ENCODE assay signal across 24 mouse cellular contexts in the genomic region with DNA sequence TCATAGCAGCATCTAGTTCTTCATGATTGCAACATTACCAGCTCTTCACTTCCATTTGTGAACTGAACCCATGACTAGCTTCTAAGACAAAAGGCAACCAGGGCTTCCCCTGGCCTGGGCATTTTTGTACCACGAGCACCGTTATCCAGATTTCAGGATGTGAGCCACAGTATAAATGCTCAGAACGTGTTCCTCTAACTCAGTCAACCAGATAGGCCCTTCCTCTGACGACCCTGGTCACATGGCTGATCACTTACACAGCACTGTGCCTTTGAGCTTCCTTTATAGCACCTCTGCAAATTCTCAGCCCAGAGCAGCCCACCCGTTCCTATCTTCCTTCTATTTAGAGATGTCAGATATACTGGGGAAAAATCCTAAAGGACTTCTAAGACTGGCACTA. TPM values are rescaled to one million over a fixed set of nuclear protein-coding genes. Genes with fewer than 3 reads are reported as not detected.
DNase-seq lines count a peak whose midpoint lies in the region; ATAC-seq and TF ChIP-seq lines count a peak whose summit lies in the region.
"Had no signal": no experiment of that assay in that cellular context is flagged by ENCODE, and none has a peak within 500 bp of the region (broad histone marks: within the 10 kb centered on the region; RNA-seq: fewer than 3 reads in every experiment).

No protein-coding gene starts in this region.

- peak; percentile 27; the same call in 1 of the 2 replicates for ATAC-seq in liver, postnatal 0 days
- no peak for ATAC-seq in liver, embryonic 12.5 days
- ATAC-seq in granulocyte monocyte progenitor cell, adult 5-6 weeks (replicated peaks; ENCODE audit: poor library complexity, severe bottlenecking), result peak; percentile 9; the same call in 1 of the 2 replicates
- ATAC-seq: forebrain, embryonic 14.5 days; hindbrain, embryonic 16.5 days had no signal

- H3K4me1 ChIP-seq in liver, postnatal 0 days (ENCODE audit: insufficient read depth), result no peaks in the 10 kb centered on the region
- H3K4me1 ChIP-seq in liver, embryonic 12.5 days, result no peaks in the 10 kb centered on the region
- H3K4me1 ChIP-seq: embryonic facial prominence, embryonic 15.5 days; heart, embryonic 10.5 days; hindbrain, embryonic 12.5 days had no signal

- no peak for TF ChIP-seq CTCF in liver, postnatal 0 days (IDR thresholded peaks at IDR 0.05; ENCODE audit: low read depth)

- no peak overlapping the region for H3K27ac ChIP-seq in liver, postnatal 0 days (ENCODE audit: low read depth)
- no peak overlapping the region for H3K27ac ChIP-seq in liver, embryonic 12.5 days
- H3K27ac ChIP-seq: embryonic facial prominence, embryonic 15.5 days; forebrain, embryonic 10.5 days; gastrocnemius, adult 2 months; heart, embryonic 10.5 days; hindbrain, embryonic 12.5 days had no signal

- DNase-seq in liver, postnatal 0 days, result no peak
- peak; percentile 36 for DNase-seq in A20 (ENCODE audit: low read depth, low spot score)
- peak; percentile 89 for DNase-seq in splenic B cell, adult 2 months (ENCODE audit: low read depth, low spot score)
- no peak for DNase-seq in kidney, postnatal 25 days
- DNase-seq in cerebellum, postnatal 36 days, result no peak
- DNase-seq: adrenal gland, adult 2 months; adrenal gland, postnatal 25 days; cerebellum, adult 18-20 months; cerebellum, adult 9-11 months; embryo, embryonic 11 days; gastrocnemius, adult 2 months; gastrocnemius, postnatal 25 days; heart, adult 18-20 months; heart, postnatal 10 days; heart, postnatal 4 days had no signal

- H3K9me3 ChIP-seq in liver, postnatal 0 days (ENCODE audit: low read length), result no peaks in the 10 kb centered on the region
- H3K9me3 ChIP-seq in liver, embryonic 12.5 days (replicated peaks), result no peaks in the 10 kb centered on the region
- H3K9me3 ChIP-seq: embryonic facial prominence, embryonic 15.5 days; forebrain, embryonic 10.5 days; heart, embryonic 10.5 days; hindbrain, embryonic 12.5 days had no signal

- H3K4me3 ChIP-seq in liver, postnatal 0 days (ENCODE audit: low read depth, low read length), result no peak overlapping the region
- no peak overlapping the region for H3K4me3 ChIP-seq in liver, embryonic 12.5 days
- H3K4me3 ChIP-seq: embryonic facial prominence, embryonic 15.5 days; erythroblast, embryonic 14.5 days; forebrain, embryonic 10.5 days; gastrocnemius, adult 2 months; heart, embryonic 10.5 days; hindbrain, embryonic 12.5 days had no signal

- TF ChIP-seq EP300 in liver, postnatal 0 days (IDR thresholded peaks at IDR 0.05; ENCODE audit: low read depth), result no peak

- no peaks in the 10 kb centered on the region for H3K36me3 ChIP-seq in liver, postnatal 0 days (replicated peaks; ENCODE audit: insufficient read depth, low read length)
- no peaks in the 10 kb centered on the region for H3K36me3 ChIP-seq in liver, embryonic 12.5 days
- H3K36me3 ChIP-seq in splenic B cell, adult 2 months (ENCODE audit: control insufficient read depth, insufficient read depth, low read length, poor library complexity, severe bottlenecking), result peaks cover 1% of the 10 kb centered on the region; the same call in 1 of the 2 replicates
- H3K36me3 ChIP-seq: embryonic facial prominence, embryonic 15.5 days; forebrain, embryonic 10.5 days; heart, embryonic 10.5 days; hindbrain, embryonic 12.5 days had no signal

- no peak overlapping the region for H3K4me2 ChIP-seq in liver, postnatal 0 days (ENCODE audit: low read depth, low read length)
- H3K4me2 ChIP-seq in liver, embryonic 12.5 days, result no peak overlapping the region
- H3K4me2 ChIP-seq: embryonic facial prominence, embryonic 15.5 days; hindbrain, embryonic 12.5 days had no signal

- WGBS in liver, postnatal 0 days (ENCODE audit: insufficient replicate concordance), result 49% methylated on average over 5 of the region's 5 CpGs
- 43% methylated on average over 5 of the region's 5 CpGs for WGBS in liver, embryonic 12.5 days (ENCODE audit: insufficient replicate concordance)

- H3K27me3 ChIP-seq in liver, postnatal 0 days (ENCODE audit: insufficient read depth, low read length), result no peaks in the 10 kb centered on the region
- H3K27me3 ChIP-seq in liver, embryonic 12.5 days (replicated peaks), result no peaks in the 10 kb centered on the region
- H3K27me3 ChIP-seq in splenic B cell, adult 2 months (ENCODE audit: control insufficient read depth, insufficient read depth, low read length, poor library complexity, severe bottlenecking), result no peaks in the 10 kb centered on the region
- H3K27me3 ChIP-seq: embryonic facial prominence, embryonic 15.5 days; hindbrain, embryonic 12.5 days had no signal

- H3K9ac ChIP-seq in liver, postnatal 0 days (replicated peaks), result no peak overlapping the region
- H3K9ac ChIP-seq in liver, embryonic 12.5 days, result no peak overlapping the region
- H3K9ac ChIP-seq: embryonic facial prominence, embryonic 15.5 days; hindbrain, embryonic 12.5 days had no signal

RNA-seq across cellular contexts. Expression of a gene that starts 42.0 kb away (rescaled TPM):
- polyA plus RNA-seq in liver, postnatal 0 days (2015; fragmentation: Nextera tagmentation; extraction: Ambion mirVana), result 0.24 and 0.27 TPM in 2 replicates
- polyA plus RNA-seq in liver, embryonic 12.5 days (2016; fragmentation: Nextera tagmentation; extraction: Ambion mirVana), result 0.25 and 0.31 TPM in 2 replicates
- total RNA-seq in granulocyte monocyte progenitor cell, adult 5-6 weeks (2014; fragmentation: Nextera tagmentation), result 8.8 and 11.3 TPM in 2 replicates
- 1.9 and 2.3 TPM in 2 replicates for total RNA-seq in granulocyte monocyte progenitor cell, adult 5-6 weeks (2017)
- total RNA-seq: gastrocnemius, adult 2 months; gastrocnemius, postnatal 25 days had no signal

Comparison
In these comparisons a context has a peak if more than half of its experiments do, and no peak if none do; other contexts are left out.
1. DNase-seq: peak in A20 (single experiment) and splenic B cell, adult 2 months (single experiment); none in liver, postnatal 0 days (single experiment), kidney, postnatal 25 days (0 of 2) and cerebellum, postnatal 36 days (0 of 2).